Mouse (Mus musculus): ENCODE results near the gene Calm1.

The Calm1 gene

DNA sequence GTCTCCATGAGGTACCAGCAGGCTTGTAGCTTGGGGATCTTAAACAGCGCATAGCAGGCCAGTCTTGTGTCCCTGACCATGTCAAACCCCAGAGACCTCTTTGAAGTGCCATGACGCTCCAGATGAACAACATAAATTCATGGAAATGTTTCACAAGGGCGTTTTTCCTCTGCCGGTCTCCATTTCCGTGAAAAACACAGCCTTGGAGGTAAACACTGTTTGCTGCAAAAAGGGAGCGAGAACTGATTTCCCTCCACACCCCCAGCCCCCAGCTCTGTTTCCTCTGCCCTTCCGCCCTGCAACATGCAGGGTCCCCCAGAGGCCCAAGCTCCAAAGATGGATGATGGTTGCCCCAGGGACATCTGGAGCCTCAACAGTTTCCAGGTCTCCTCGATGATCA, 24.3 kb downstream of the Calm1 start:
- no peak for DNase-seq (ENCODE audit: low spot score)

GRCm38 (mm10) chr12:100225196-100225595, 26.0 kb downstream of the Calm1 start:
- DNase-seq (ENCODE audit: low spot score), result no peak

GRCm38 (mm10) chr12:100226073-100226472, 26.8 kb downstream of the Calm1 start:
- no peak for DNase-seq (ENCODE audit: low spot score)

- peak; percentile 32 for DNase-seq (ENCODE audit: low spot score)
Observed at GRCm38 (mm10) chr12:100226621-100227020, 27.4 kb downstream of the Calm1 start.

GRCm38 (mm10) chr12:100228041-100228725, 28.9 kb downstream of the Calm1 start:
- DNase-seq (ENCODE audit: low spot score), result no peak

- no peak for DNase-seq (ENCODE audit: low spot score)
Observed at GRCm38 (mm10) chr12:100234201-100234600, 35.0 kb downstream of the Calm1 start.

DNA sequence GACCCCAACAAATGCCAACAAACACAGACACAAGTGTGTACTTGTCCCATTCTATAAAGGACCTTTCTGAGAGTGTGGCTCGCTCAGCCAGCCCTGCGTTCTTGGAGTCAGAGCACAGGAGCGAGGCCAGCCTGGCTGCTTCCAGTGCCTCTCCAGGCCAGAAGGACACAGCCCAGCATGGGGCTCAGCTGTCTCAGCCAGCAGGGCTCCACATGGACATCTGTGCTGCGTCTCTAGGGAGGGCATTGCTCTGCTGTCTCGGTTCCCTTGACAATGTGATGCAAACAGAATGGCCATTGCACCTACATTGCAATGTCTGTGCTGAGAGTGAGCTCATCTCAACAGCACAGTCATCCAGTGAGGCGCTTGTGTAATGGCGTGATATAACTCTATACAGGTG, 35.7 kb downstream of the Calm1 start:
- no peak for DNase-seq (ENCODE audit: low spot score)

GRCm38 (mm10) chr12:100235423-100235822, 36.2 kb downstream of the Calm1 start:
- no peak for DNase-seq (ENCODE audit: low spot score)

DNA sequence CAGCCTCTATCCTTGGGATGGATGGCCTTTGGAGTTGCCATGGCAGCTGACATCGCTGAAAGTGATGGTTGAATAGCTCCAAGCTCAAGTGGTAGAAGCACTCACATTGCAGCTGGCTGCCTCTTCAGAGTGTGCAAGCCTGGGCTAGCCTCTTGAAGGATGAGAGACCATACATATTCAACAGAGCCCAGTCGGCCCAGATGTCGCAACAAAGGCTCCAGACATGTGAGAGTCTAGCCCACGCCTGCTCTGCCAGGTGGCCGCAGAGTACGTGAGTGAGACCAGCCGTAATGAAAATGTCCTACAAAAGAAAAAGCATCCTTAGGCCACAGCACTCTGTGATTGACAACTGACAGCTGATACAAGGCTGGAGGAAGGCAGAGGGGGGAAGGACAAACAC, 40.2 kb downstream of the Calm1 start:
- DNase-seq (ENCODE audit: low spot score), result no peak

- no peak for DNase-seq (ENCODE audit: low spot score)
Observed at GRCm38 (mm10) chr12:100239807-100240206, 40.6 kb downstream of the Calm1 start.

DNA sequence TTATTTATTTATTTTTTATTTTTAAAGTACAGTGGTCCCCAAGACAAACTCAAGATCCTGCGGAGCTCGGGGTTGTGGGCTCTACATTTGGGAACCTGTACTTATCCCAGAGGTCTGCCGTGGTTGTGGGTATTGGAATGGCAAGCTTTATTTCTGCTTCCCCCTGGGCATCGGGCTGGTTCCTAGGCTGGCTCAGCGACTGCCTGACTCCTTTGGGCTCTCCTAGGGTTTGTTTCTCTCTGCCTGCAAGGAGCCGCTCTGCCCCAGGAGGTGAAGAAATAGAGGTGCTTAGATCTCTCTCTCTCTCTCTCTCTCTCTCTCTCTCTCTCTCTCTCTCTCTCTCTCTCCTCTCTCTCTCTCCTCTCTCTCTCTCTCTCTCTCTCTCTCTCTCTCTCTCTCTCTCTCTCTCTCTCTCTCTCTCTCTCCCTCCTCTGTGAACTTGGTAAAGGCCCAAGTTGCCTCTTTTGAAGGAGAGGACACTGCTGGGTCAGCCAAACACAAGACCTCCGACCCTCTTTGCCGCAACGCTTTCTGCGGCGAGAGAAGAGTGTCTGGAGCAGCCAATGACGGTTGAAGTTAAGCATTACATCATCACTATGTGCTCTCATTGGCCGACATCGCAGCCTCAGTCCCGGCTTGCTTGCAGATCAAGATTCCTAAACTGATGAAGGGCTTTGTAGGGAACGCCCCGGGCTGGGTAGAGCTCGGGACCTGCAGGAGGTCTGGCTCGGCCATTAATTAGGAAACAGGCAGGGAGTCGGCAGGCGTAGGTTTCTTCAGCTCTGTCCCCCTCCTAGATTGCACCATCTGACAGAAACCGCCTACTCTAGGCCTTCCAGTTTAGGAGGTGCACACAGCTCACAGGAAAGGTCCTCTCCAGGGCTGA, 42.9 kb downstream of the Calm1 start:
- DNase-seq (ENCODE audit: low spot score), result peak; percentile 89

- peak; percentile 68 for DNase-seq (ENCODE audit: low spot score)
Observed at GRCm38 (mm10) chr12:100244580-100244979, 45.3 kb downstream of the Calm1 start.

GRCm38 (mm10) chr12:100249170-100249569, 49.9 kb downstream of the Calm1 start:
- DNase-seq (ENCODE audit: low spot score), result no peak

DNA sequence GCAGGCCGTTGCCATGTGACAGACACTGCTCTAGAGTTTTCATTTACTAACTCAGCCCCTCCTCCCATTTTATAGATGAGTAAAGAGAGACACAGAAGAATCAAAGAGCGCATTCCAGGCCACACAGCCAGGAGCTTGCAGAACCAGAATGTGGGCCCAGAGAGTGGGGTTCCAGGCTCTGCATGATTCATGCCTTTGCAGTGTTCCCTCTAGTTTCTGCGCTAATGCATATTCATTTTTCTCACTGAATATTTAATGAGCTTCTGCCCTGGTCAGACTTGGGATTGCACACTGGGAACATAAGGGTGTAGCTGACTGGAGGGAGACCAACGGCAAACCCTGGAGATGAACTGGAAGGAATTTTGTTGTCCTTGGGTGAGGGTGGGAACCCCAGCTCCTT, 55.2 kb downstream of the Calm1 start:
- DNase-seq (ENCODE audit: low spot score), result no peak

DNA sequence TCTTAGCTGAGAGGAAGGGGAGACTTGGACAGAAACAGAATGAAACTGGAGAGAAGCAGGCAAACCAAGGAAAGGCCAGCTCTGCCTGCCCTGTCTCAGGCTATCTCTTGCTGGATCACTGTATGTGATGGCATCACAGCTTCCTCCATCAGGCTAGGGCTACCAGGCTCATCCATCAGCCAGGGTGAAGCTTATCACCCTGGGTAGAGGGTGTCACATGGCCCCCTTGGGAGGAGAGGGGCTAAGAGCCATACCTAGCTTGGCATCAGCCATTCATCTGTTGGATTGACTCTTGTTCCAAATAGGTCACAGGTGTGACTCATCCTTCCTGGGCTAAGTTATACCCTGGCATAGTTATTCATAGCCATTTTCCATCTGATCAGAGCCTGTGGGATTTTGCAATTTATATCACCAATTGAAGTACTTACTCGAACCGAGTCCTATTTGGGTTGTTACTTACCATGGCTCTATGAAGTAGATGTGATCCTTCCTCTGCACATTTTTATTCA, 56.3 kb downstream of the Calm1 start:
- DNase-seq (ENCODE audit: low spot score), result no peak

GRCm38 (mm10) chr12:100257779-100258178, 58.5 kb downstream of the Calm1 start:
- no peak for DNase-seq (ENCODE audit: low spot score)

All from retina, embryonic 14.5 days (tissue).